Mouse (Mus musculus): Measurements from ENCODE around the gene Prss35. TPM values are rescaled to one million over a fixed set of nuclear protein-coding genes. Genes with fewer than 3 reads are reported as not detected.

Prss35 gene
- polyA plus RNA-seq, 1 experiment from 2014 or later = 5.3 TPM

- no peak for ATAC-seq
- H3K9ac ChIP-seq (ENCODE audit: low read depth, low read length) = no peak overlapping the region
- H3K4me1 ChIP-seq (ENCODE audit: control insufficient read depth, insufficient read depth, low read length) = no peaks in the 10 kb centered on the region
- H3K4me2 ChIP-seq (ENCODE audit: low read length) = no peak overlapping the region
- H3K4me3 ChIP-seq (ENCODE audit: low read depth, low read length) = no peak overlapping the region
- WGBS = 88% methylated on average over 7 of the region's 7 CpGs
- no peaks in the 10 kb centered on the region for H3K27me3 ChIP-seq (ENCODE audit: control insufficient read depth, insufficient read depth, low read depth, low read length)
- no peaks in the 10 kb centered on the region for H3K9me3 ChIP-seq (replicated peaks; ENCODE audit: control insufficient read depth, low read length, poor library complexity, severe bottlenecking)
- H3K27ac ChIP-seq (ENCODE audit: low read length) = no peak overlapping the region
- peaks cover 20% of the 10 kb centered on the region for H3K36me3 ChIP-seq (ENCODE audit: control insufficient read depth, insufficient read depth, low read length)
Measured at GRCm38 (mm10) chr9:86799099-86799498, 55.6 kb downstream of the Prss35 start.

- H3K9ac ChIP-seq (ENCODE audit: low read depth, low read length) = no peak overlapping the region
- peaks cover 21% of the 10 kb centered on the region for H3K36me3 ChIP-seq (ENCODE audit: control insufficient read depth, insufficient read depth, low read length)
- H3K9me3 ChIP-seq (replicated peaks; ENCODE audit: control insufficient read depth, low read length, poor library complexity, severe bottlenecking) = no peaks in the 10 kb centered on the region
- no peaks in the 10 kb centered on the region for H3K27me3 ChIP-seq (ENCODE audit: control insufficient read depth, insufficient read depth, low read depth, low read length)
- H3K4me1 ChIP-seq (ENCODE audit: control insufficient read depth, insufficient read depth, low read length) = no peaks in the 10 kb centered on the region
- peak; percentile 61; the same call in 1 of the 2 replicates for ATAC-seq
- no peak overlapping the region for H3K4me2 ChIP-seq (ENCODE audit: low read length)
- H3K4me3 ChIP-seq (ENCODE audit: low read depth, low read length) = no peak overlapping the region
- no peak overlapping the region for H3K27ac ChIP-seq (ENCODE audit: low read length)
- WGBS = 21% methylated on average over 3 of the region's 3 CpGs
Measured at GRCm38 (mm10) chr9:86800600-86801163, 57.2 kb downstream of the Prss35 start.

Other genes with a start within 250 kb of the Prss35 start
- gene Pgm3, start 171.8 kb upstream of the Prss35 start, polyA plus RNA-seq (2015; fragmentation: Nextera tagmentation; extraction: Ambion mirVana) = 32.8 and 36.7 TPM in 2 replicates
- gene Rwdd2a, start 171.7 kb upstream of the Prss35 start, polyA plus RNA-seq (2015; fragmentation: Nextera tagmentation; extraction: Ambion mirVana) = 22.3 and 30.9 TPM in 2 replicates
- gene Me1, start 47.7 kb upstream of the Prss35 start, polyA plus RNA-seq (2015; fragmentation: Nextera tagmentation; extraction: Ambion mirVana) = 44.8 and 51.5 TPM in 2 replicates
- 184 and 192 TPM in 2 replicates for gene Snap91, start 137.0 kb downstream of the Prss35 start, polyA plus RNA-seq (2015; fragmentation: Nextera tagmentation; extraction: Ambion mirVana)